Mouse (Mus musculus): ENCODE measurements around the gene Prdx3. TPM values are rescaled to one million over a fixed set of nuclear protein-coding genes. Genes with fewer than 3 reads are reported as not detected.

Gene Prdx3
- polyA plus RNA-seq, 1 experiment: 110 TPM

DNA sequence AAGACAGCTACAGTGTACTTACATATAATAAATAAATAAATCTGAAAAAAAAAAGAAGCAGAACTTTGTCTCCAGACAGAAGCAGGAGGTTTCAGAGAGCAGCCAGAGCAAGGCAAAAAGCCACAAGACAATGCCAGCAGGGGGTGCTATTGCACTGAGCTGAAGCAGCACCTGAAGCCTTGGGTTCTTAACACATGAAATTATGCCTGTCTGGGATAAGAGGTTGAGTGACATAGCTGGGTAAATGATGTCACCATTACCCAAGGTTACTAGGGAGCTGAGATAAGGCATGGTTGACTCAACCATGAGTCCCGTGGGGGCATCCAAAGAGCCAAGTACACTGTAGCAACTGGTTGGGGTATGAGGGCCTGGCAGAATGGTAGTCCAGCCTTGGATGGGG, 36.6 kb downstream of the Prdx3 start:
- WGBS: 89% methylated on average over 1 of the region's 1 CpGs
- Histone ChIP-seq H3K27me3 (ENCODE audit: control insufficient read depth, insufficient read depth, low read length) (no peaks in the 10 kb centered on the region), H3K36me3 (ENCODE audit: control insufficient read depth, insufficient read depth, low read length) (peaks cover 42% of the 10 kb centered on the region), H3K4me1 (replicated peaks; ENCODE audit: control insufficient read depth, insufficient read depth, low read length) (no peaks in the 10 kb centered on the region), H3K4me3 (ENCODE audit: control insufficient read depth, insufficient read depth, low read length) (no peak overlapping the region), H3K27ac (ENCODE audit: control insufficient read depth, insufficient read depth, low read length) (no peak overlapping the region)
- DNase-seq: peak; percentile 77
- TF ChIP-seq CTCF (IDR thresholded peaks at IDR 0.05; ENCODE audit: borderline replicate concordance, control insufficient read depth, extremely low read depth, insufficient read depth, low read length, poor library complexity) (peak; percentile 47; the same call in 1 of the 2 replicates), POLR2A (IDR thresholded peaks at IDR 0.05; ENCODE audit: control insufficient read depth, extremely low read depth, insufficient read depth, low read length, poor library complexity) (no peak)

DNA sequence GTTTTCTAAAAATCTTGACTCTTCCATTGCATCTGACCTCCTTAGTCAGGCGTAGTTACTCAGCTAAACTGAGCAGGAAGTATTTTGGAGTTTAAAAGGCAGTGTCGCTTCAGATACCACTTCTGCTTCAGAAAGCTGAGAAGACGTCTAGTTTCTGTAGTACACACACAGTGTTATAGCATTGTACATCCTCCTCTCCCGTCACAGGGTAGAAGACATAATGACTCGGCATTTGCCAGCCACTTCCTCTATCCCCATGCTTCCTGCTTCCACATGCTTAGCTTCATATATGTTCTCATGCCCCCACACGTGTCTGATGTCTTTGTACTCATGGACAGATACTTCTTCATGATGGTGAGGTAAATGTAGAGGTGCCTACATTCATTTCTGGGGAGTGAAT, 55.7 kb downstream of the Prdx3 start:
- WGBS: 71% methylated on average over 6 of the region's 6 CpGs
- Histone ChIP-seq H3K4me3 (ENCODE audit: control insufficient read depth, insufficient read depth, low read length) (no peak overlapping the region), H3K27me3 (ENCODE audit: control insufficient read depth, insufficient read depth, low read length) (no peaks in the 10 kb centered on the region), H3K36me3 (ENCODE audit: control insufficient read depth, insufficient read depth, low read length) (peaks cover 57% of the 10 kb centered on the region), H3K4me1 (replicated peaks; ENCODE audit: control insufficient read depth, insufficient read depth, low read length) (no peaks in the 10 kb centered on the region), H3K27ac (ENCODE audit: control insufficient read depth, insufficient read depth, low read length) (no peak overlapping the region)
- no peak for DNase-seq
- no peak for TF ChIP-seq CTCF (IDR thresholded peaks at IDR 0.05; ENCODE audit: borderline replicate concordance, control insufficient read depth, extremely low read depth, insufficient read depth, low read length, poor library complexity)
- no peak for TF ChIP-seq POLR2A (IDR thresholded peaks at IDR 0.05; ENCODE audit: control insufficient read depth, extremely low read depth, insufficient read depth, low read length, poor library complexity)

Other genes with a start within 250 kb of the Prdx3 start
- 2.2 and 3.4 TPM in 2 replicates for gene Nanos1, start 118.6 kb downstream of the Prdx3 start, polyA plus RNA-seq (2012; rRNA removed)
- gene Eif3a, start 83.9 kb downstream of the Prdx3 start, polyA plus RNA-seq (2012; rRNA removed): 43.3 and 45.1 TPM in 2 replicates
- gene Fam45a, start 63.0 kb downstream of the Prdx3 start, polyA plus RNA-seq (2012; rRNA removed): 7.7 and 11.5 TPM in 2 replicates
- gene Sfxn4, start 13.1 kb downstream of the Prdx3 start, polyA plus RNA-seq (2012; rRNA removed): 0.98 and 1.7 TPM in 2 replicates
- gene Grk5, start 15.2 kb upstream of the Prdx3 start, polyA plus RNA-seq (2012; rRNA removed): 1.9 and 2.0 TPM in 2 replicates